Mouse (Mus musculus): ENCODE measurements around the gene Gm10197. TPM values are rescaled to one million over a fixed set of nuclear protein-coding genes. Genes with fewer than 3 reads are reported as not detected.

The Gm10197 gene
- polyA plus RNA-seq (2015; fragmentation: Illumina TruSeq; extraction: RNeasy Lipid Tissue Mini Kit (QIAGEN cat#74804); ENCODE audit: insufficient read depth, low replicate concordance): not detected

GRCm38 (mm10) chr19:53371666-53372065 lies at the start of gene Gm10197:
Gene Gm10197, minus strand, starts transcription at chr19:53371766.

GRCm38 (mm10) chr19:53390495-53391007 lies 19.0 kb upstream of the Gm10197 start, which contains the start of gene Smndc1:
Gene Smndc1, minus strand, starts transcription at chr19:53390578.

Other genes starting within 250 kb of the Gm10197 start
- 139 TPM for gene Add3, start 231.3 kb downstream of the Gm10197 start, polyA plus RNA-seq (2015; fragmentation: Illumina TruSeq; extraction: RNeasy Lipid Tissue Mini Kit (QIAGEN cat#74804); ENCODE audit: insufficient read depth, low replicate concordance)
- gene Mxi1, start 61.2 kb downstream of the Gm10197 start, polyA plus RNA-seq (2015; fragmentation: Illumina TruSeq; extraction: RNeasy Lipid Tissue Mini Kit (QIAGEN cat#74804); ENCODE audit: insufficient read depth, low replicate concordance): 20.7 TPM
- 94.0 TPM for gene Smndc1, start 18.8 kb upstream of the Gm10197 start, polyA plus RNA-seq (2015; fragmentation: Illumina TruSeq; extraction: RNeasy Lipid Tissue Mini Kit (QIAGEN cat#74804); ENCODE audit: insufficient read depth, low replicate concordance)
- 12.3 TPM for gene Dusp5, start 157.3 kb upstream of the Gm10197 start, polyA plus RNA-seq (2015; fragmentation: Illumina TruSeq; extraction: RNeasy Lipid Tissue Mini Kit (QIAGEN cat#74804); ENCODE audit: insufficient read depth, low replicate concordance)
- gene Nutf2-ps1, start 217.3 kb upstream of the Gm10197 start, polyA plus RNA-seq (2015; fragmentation: Illumina TruSeq; extraction: RNeasy Lipid Tissue Mini Kit (QIAGEN cat#74804); ENCODE audit: insufficient read depth, low replicate concordance): 6.9 TPM
- 76.2 TPM for gene Smc3, start 228.6 kb upstream of the Gm10197 start, polyA plus RNA-seq (2015; fragmentation: Illumina TruSeq; extraction: RNeasy Lipid Tissue Mini Kit (QIAGEN cat#74804); ENCODE audit: insufficient read depth, low replicate concordance)